Mouse (Mus musculus) kidney, embryonic 14.5 days (tissue): ENCODE measurements around the gene Phactr1. TPM values are rescaled to one million over a fixed set of nuclear protein-coding genes. Genes with fewer than 3 reads are reported as not detected.

Source experiments
- ATAC-seq: fragments of 200-750 bp; cut with Nextera tagmentation; 2 replicates; pipeline ENCODE4 v1.8.0; 2017; ENCODE audit warnings: moderate number of reproducible peaks, mild to moderate bottlenecking, moderate TSS enrichment, moderate library complexity; ENCODE audit not compliant: low FRiP score, low TSS enrichment
- H3K27ac ChIP-seq: fragments of 300-500 bp; sonication (generic); 2 replicates; pipeline ENCODE4 v1.5.1; 2014; ENCODE audit warnings: low read depth, mild to moderate bottlenecking, low read length, moderate library complexity, mixed read lengths
- H3K27me3 ChIP-seq: fragments of 300-500 bp; sonication (generic); 2 replicates; pipeline ENCODE4 v1.6.1; 2014; ENCODE audit warnings: mild to moderate bottlenecking, low read length; ENCODE audit not compliant: control insufficient read depth, insufficient read depth
- H3K36me3 ChIP-seq: fragments of 300-500 bp; sonication (generic); 2 replicates; pipeline ENCODE4 v1.6.1; 2014; ENCODE audit warnings: low read length, mixed read lengths; ENCODE audit not compliant: control insufficient read depth, insufficient read depth
- H3K4me1 ChIP-seq: fragments of 300-500 bp; sonication (generic); 2 replicates; pipeline ENCODE4 v1.6.1; 2014; ENCODE audit warnings: low read length, mixed read lengths; ENCODE audit not compliant: control insufficient read depth, insufficient read depth
- H3K4me2 ChIP-seq: fragments of 300-500 bp; sonication (generic); replicated peaks from 2 replicates; pipeline ENCODE4 v1.6.1; 2014; ENCODE audit warnings: low read depth, mild to moderate bottlenecking, low read length
- H3K4me3 ChIP-seq: fragments of 300-500 bp; sonication (generic); 2 replicates; pipeline ENCODE4 v1.5.1; 2014; ENCODE audit warnings: mild to moderate bottlenecking, low read length
- H3K9ac ChIP-seq: fragments of 300-500 bp; sonication (generic); 2 replicates; pipeline ENCODE4 v1.6.1; 2014; ENCODE audit warnings: low read depth, mild to moderate bottlenecking, low read length, moderate library complexity
- H3K9me3 ChIP-seq: fragments of 300-500 bp; sonication (generic); 2 replicates; pipeline ENCODE4 v1.6.1; 2016; ENCODE audit warnings: low read length; ENCODE audit not compliant: control insufficient read depth
- WGBS: fragments of 180-500 bp; shearing (Covaris S2); extraction: QIAGEN DNeasy Blood & Tissue Kit; methylation state at CpG from one replicate; pipeline ENCODE4 v1.1.7; 2014; 5-methylcytosine and 5-hydroxymethylcytosine counted together
- polyA plus RNA-seq: library from polyadenylated mRNA; unstranded; fragments of >200 nt; fragmentation: Nextera tagmentation; extraction: Ambion mirVana; gene quantifications from 2 replicates; pipeline ENCODE4 v1.2.1, GENCODE M21; 2014

Gene Phactr1
- polyA plus RNA-seq, 1 experiment from 2014 or later: 26.6 TPM

DNA sequence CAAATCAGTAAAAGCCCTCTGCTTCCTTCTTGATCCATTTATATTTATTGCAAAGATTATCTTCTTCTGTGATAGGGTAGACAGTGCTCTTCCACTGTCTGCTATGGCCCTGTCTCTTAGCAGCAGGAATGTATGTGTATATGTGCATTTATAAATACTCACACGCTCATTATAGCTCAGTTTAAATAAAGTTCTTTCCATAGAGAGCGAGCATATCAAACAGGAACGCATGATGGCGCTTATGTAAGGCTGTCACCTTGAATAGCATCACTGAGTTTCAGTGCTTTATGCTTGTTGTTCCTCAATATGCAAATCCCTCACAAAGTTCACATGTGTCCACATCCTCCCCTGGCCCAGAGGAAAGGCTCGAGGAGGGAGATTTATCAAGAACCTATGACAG lies 57.7 kb downstream of the Phactr1 start:
- 83% methylated on average over 5 of the region's 5 CpGs for WGBS
- no peaks in the 10 kb centered on the region for H3K4me1 ChIP-seq
- no peaks in the 10 kb centered on the region for H3K36me3 ChIP-seq
- ATAC-seq: no peak
- no peak overlapping the region for H3K4me2 ChIP-seq
- H3K4me3 ChIP-seq: no peak overlapping the region
- H3K27ac ChIP-seq: no peak overlapping the region
- no peaks in the 10 kb centered on the region for H3K9me3 ChIP-seq
- H3K27me3 ChIP-seq: no peaks in the 10 kb centered on the region
- H3K9ac ChIP-seq: no peak overlapping the region

DNA sequence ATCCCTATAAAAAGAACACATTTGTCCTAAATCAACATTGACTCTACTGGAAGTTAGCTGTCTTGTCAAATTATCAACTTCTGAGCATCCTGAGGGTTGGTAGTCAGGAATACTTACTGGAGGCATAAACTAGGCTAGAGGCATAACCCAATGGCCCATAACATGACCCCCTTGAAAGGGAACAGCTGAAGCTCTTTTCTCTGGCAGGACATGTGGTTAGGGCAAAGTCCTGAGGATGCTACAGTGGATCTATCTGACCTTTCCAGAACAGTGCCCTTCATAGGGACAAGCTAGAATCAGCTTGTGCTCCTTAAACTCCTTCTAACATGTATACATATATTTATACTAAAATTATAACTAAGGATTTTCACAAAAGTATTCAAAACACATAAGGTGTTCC lies 61.8 kb downstream of the Phactr1 start:
- no peak for ATAC-seq

DNA sequence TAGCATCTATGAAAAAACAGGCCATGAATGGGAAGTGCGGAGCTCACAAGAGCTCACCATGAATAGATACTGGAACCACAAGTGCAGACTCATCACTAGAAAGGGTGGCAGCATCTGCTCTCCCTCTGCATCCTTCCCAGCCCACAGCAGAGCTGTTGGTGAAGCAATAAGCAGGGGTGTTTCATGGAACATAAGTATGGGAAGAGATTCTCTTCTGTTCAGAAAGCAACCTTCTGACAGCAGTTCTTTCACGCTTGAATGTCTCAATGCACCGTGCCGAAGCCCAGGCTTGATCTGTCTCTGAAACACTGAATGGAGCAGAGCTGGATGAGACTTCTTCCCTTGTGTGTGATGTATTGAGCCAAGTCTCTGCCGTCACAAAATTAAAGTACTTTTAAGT lies 64.0 kb downstream of the Phactr1 start:
- H3K4me3 ChIP-seq: no peak overlapping the region
- H3K36me3 ChIP-seq: no peaks in the 10 kb centered on the region
- H3K4me2 ChIP-seq: no peak overlapping the region
- WGBS: 84% methylated on average over 5 of the region's 5 CpGs
- no peak overlapping the region for H3K27ac ChIP-seq
- no peak for ATAC-seq
- no peaks in the 10 kb centered on the region for H3K4me1 ChIP-seq
- no peaks in the 10 kb centered on the region for H3K9me3 ChIP-seq
- no peaks in the 10 kb centered on the region for H3K27me3 ChIP-seq
- no peak overlapping the region for H3K9ac ChIP-seq

More for the DNA sequence above, 61.8 kb downstream of the Phactr1 start:
- Histone ChIP-seq H3K9me3 (no peaks in the 10 kb centered on the region), H3K9ac (no peak overlapping the region), H3K4me2 (no peak overlapping the region), H3K4me3 (no peak overlapping the region), H3K27me3 (no peaks in the 10 kb centered on the region), H3K36me3 (no peaks in the 10 kb centered on the region), H3K27ac (no peak overlapping the region), H3K4me1 (no peaks in the 10 kb centered on the region)

DNA sequence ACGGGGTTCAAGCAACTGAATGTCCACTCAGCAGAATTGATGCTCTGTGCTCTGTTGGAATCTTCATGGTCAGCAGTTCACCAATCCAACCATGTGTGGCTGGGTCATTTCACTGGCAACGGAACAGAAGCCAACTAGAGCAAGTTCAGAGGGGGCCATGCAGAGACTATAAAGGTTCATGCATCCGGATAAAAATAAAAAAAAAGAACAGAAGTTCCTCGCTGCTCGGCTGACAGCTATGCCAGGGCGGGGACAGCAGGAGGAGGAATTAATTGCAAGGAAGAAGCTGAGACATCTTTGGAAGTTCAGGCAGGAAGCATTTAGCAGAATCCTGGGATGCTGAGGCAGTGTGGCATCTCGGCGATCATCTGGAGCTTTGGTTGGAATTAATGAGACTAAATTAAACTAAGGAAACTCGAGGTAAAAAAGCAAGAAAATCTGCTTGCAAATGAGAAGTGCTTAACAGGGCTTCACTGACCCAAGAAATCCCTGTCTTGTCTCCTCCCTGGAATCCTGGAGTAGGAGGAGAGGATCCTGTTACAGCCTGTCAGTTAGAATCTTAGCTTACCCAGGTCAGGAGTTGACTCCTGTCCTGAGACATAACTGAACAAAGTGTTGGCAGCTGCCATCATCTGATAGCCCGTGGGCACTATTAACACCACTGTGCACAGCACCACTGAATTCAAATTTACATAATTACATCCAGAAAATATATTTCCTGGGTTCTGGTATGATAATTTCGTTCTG lies 77.4 kb downstream of the Phactr1 start:
- Histone ChIP-seq H3K9ac (no peak overlapping the region), H3K27ac (peak overlapping the region; percentile 61; the same call in 1 of the 2 replicates), H3K36me3 (no peaks in the 10 kb centered on the region), H3K4me2 (peak overlapping the region; percentile 17; the same call in 1 of the 2 replicates), H3K27me3 (no peaks in the 10 kb centered on the region), H3K4me1 (peaks cover 13% of the 10 kb centered on the region), H3K9me3 (no peaks in the 10 kb centered on the region), H3K4me3 (no peak overlapping the region)
- 21% methylated on average over 11 of the region's 11 CpGs for WGBS
- ATAC-seq: peak; percentile 87

DNA sequence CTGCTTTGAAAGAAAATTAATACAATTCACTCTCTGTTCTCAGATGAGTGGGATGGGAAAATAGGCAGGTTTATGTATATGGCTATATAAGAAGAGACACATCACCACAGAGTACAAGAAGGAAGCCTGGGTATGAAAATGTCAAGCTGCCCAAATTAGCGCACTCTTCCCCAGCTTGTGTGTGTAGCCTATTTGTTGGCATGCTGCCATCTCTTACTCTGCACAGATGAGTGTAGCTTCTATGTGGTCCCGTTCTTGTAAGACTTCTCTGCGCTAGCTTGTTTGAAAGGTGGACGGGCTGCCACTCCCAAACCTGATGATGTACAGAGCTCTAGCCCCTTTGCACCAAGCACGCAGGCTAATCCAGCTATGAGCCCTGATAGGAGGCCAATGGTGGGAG lies 78.7 kb downstream of the Phactr1 start:
- H3K4me3 ChIP-seq: no peak overlapping the region
- no peak for ATAC-seq
- no peaks in the 10 kb centered on the region for H3K27me3 ChIP-seq
- no peaks in the 10 kb centered on the region for H3K36me3 ChIP-seq
- H3K9me3 ChIP-seq: no peaks in the 10 kb centered on the region
- no peak overlapping the region for H3K27ac ChIP-seq
- 74% methylated on average over 5 of the region's 5 CpGs for WGBS
- peaks cover 13% of the 10 kb centered on the region for H3K4me1 ChIP-seq
- no peak overlapping the region for H3K4me2 ChIP-seq
- H3K9ac ChIP-seq: no peak overlapping the region

DNA sequence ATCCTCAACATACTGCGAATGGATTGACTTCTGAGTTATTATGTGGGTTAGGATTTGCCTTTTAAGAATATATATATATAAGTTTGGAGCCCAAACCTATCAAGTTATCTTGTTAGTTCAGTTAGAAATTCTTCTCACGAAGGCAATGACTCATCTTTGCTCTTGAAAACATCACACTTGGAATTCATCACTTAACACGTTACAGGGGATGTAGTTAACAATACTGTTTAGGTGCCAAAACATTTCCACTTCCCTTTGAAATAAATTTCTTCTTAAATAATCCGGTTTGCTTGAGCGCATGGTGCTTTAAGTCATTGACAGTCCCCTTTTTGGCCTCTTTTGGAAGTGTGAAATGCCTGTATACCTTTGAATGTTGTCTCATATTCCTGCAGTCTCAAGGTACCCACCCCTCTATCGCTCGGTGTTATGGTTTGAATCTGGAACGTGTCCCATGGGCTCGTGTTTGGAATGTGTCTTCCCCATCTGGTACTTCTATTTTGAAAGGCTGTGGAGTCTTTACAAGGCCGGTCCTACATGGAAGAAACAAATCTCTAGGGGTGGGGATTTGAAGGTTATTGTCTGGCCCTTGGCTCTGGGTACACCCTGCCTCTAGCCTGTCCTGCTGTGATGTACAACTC lies 80.6 kb downstream of the Phactr1 start:
- Histone ChIP-seq H3K4me3 (no peak overlapping the region), H3K4me2 (no peak overlapping the region), H3K9me3 (no peaks in the 10 kb centered on the region), H3K4me1 (peaks cover 13% of the 10 kb centered on the region), H3K27ac (no peak overlapping the region), H3K9ac (no peak overlapping the region), H3K36me3 (no peaks in the 10 kb centered on the region), H3K27me3 (no peaks in the 10 kb centered on the region)
- no peak for ATAC-seq
- WGBS: 90% methylated on average over 10 of the region's 10 CpGs

DNA sequence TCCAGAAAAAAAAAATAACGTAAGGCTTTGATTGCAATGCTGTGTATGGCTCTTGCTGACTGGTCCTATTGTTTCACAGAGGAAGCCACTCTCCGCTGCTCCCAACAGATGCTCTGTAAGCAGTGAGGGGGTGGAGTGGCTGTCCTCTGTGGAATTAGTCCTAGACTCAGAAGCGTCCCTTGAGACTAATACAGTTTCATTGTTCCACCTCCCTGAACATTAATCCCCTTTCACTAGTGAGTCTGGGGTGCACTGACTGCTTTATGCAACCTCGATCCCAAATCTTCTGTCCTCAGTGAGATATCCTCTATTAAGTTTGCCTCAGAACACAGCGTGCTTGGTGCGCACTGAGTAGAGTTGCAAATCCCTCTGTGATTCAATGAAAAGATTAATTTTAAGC lies 91.9 kb downstream of the Phactr1 start:
- Histone ChIP-seq H3K4me3 (no peak overlapping the region), H3K36me3 (no peaks in the 10 kb centered on the region), H3K4me2 (no peak overlapping the region), H3K27ac (no peak overlapping the region), H3K9ac (no peak overlapping the region), H3K4me1 (no peaks in the 10 kb centered on the region), H3K27me3 (no peaks in the 10 kb centered on the region), H3K9me3 (no peaks in the 10 kb centered on the region)
- 64% methylated on average over 6 of the region's 6 CpGs for WGBS
- ATAC-seq: no peak

DNA sequence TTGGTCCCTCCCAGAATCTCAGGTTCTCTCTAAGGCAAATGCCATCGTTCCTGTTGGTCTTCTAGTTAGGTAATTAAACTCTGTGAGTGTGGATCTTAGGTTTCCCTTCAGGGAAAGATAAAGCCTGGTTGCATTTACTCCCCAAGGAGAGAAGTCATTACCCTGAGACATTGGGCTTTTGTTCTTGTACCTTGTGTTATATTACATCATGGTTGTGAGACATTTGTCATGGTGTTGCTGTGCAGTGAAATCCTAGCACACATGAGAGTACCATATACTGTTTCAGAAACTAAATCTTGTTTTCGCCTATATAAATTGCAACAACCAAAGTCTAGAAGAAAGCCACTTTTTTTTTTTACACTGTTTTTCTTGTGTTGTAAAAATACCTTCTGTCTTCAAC lies 93.6 kb downstream of the Phactr1 start:
- Histone ChIP-seq H3K9me3 (no peaks in the 10 kb centered on the region), H3K27ac (no peak overlapping the region), H3K27me3 (no peaks in the 10 kb centered on the region), H3K9ac (no peak overlapping the region), H3K4me1 (no peaks in the 10 kb centered on the region), H3K4me2 (no peak overlapping the region), H3K36me3 (no peaks in the 10 kb centered on the region), H3K4me3 (no peak overlapping the region)
- peak; percentile 64; the same call in 1 of the 2 replicates for ATAC-seq
- 36% methylated on average over 2 of the region's 2 CpGs for WGBS

DNA sequence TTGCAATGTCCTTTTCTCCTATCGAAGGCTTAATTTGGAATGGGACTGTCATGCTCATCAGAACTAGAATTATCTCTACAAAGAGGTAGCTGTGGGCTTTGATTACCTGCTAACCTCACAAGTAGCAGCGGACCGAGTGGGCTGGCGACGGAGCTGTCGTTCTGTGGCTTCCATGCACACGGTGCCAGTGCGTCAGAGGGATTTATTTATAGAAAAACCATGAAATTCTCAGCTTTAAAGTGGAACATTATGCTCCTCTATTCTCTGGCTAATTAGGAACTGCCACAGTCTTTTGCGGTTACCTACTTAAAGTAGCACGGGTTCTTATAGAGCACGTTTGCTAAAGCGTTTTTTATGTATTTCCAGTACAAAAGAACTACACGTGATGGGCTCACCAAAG lies 101.7 kb downstream of the Phactr1 start:
- Histone ChIP-seq H3K27ac (no peak overlapping the region), H3K4me2 (no peak overlapping the region), H3K9me3 (no peaks in the 10 kb centered on the region), H3K27me3 (no peaks in the 10 kb centered on the region), H3K4me1 (no peaks in the 10 kb centered on the region), H3K9ac (no peak overlapping the region), H3K36me3 (no peaks in the 10 kb centered on the region), H3K4me3 (no peak overlapping the region)
- whole genome bisulfite sequencing: 87% methylated on average over 13 of the region's 13 CpGs
- ATAC-seq: no peak
